In the genomic region with DNA sequence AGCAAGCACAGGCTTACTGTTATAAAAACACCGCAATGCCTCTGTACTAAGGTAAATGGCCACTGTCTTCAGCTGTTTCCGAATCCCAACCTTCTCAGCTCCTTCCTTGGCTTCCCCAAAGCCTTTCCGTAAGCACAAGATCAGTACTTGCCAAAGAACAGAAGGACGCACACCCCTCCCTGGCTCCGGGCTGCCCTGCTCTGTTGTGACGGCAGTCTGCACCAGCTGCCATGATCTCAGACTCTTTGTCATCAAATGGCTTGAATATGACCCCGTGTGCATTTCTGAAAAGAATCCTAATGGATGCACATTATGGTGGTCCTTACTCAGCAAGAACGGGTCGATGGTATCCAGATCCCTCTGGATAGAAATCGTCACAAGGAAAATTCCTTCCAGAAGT, we compare ENCODE assay signal across 25 mouse cellular contexts. TPM values are rescaled to one million over a fixed set of nuclear protein-coding genes. Genes with fewer than 3 reads are reported as not detected.
DNase-seq lines count a peak whose midpoint lies in the region; ATAC-seq lines count a peak whose summit lies in the region.
"Had no signal": no experiment of that assay in that cellular context is flagged by ENCODE, and none has a peak within 500 bp of the region (broad histone marks: within the 10 kb centered on the region; RNA-seq: fewer than 3 reads in every experiment).

No protein-coding gene starts in this region.

- no peaks in the 10 kb centered on the region for H3K9me3 ChIP-seq in hindbrain, embryonic 10.5 days
- H3K9me3 ChIP-seq in hindbrain, embryonic 16.5 days (ENCODE audit: control insufficient read depth, low read length) = no peaks in the 10 kb centered on the region
- H3K9me3 ChIP-seq in midbrain, embryonic 15.5 days = no peaks in the 10 kb centered on the region
- H3K9me3 ChIP-seq: embryonic facial prominence, embryonic 13.5 days; forebrain, embryonic 12.5 days; heart, embryonic 13.5 days; hindbrain, embryonic 12.5 days; limb, embryonic 12.5 days; liver, embryonic 15.5 days had no signal

- H3K36me3 ChIP-seq in hindbrain, embryonic 10.5 days = no peaks in the 10 kb centered on the region
- no peaks in the 10 kb centered on the region for H3K36me3 ChIP-seq in hindbrain, embryonic 16.5 days (ENCODE audit: control insufficient read depth, insufficient read depth, low read length)
- no peaks in the 10 kb centered on the region for H3K36me3 ChIP-seq in midbrain, embryonic 15.5 days (replicated peaks)
- H3K36me3 ChIP-seq: embryonic facial prominence, embryonic 13.5 days; forebrain, embryonic 12.5 days; heart, embryonic 13.5 days; hindbrain, embryonic 12.5 days; limb, embryonic 12.5 days; liver, embryonic 15.5 days had no signal

- H3K27ac ChIP-seq in hindbrain, embryonic 10.5 days = no peak overlapping the region
- H3K27ac ChIP-seq in hindbrain, embryonic 16.5 days (ENCODE audit: low read depth, low read length) = no peak overlapping the region
- no peak overlapping the region for H3K27ac ChIP-seq in midbrain, embryonic 15.5 days
- H3K27ac ChIP-seq: embryonic facial prominence, embryonic 13.5 days; forebrain, embryonic 12.5 days; heart, embryonic 13.5 days; hindbrain, embryonic 12.5 days; limb, embryonic 12.5 days; liver, embryonic 15.5 days had no signal

- no peak overlapping the region for H3K9ac ChIP-seq in hindbrain, embryonic 16.5 days (ENCODE audit: low read depth, low read length)
- no peak overlapping the region for H3K9ac ChIP-seq in midbrain, embryonic 15.5 days
- H3K9ac ChIP-seq: embryonic facial prominence, embryonic 13.5 days; forebrain, embryonic 12.5 days; heart, embryonic 13.5 days; hindbrain, embryonic 12.5 days; limb, embryonic 12.5 days; liver, embryonic 15.5 days; lung, embryonic 14.5 days had no signal

- H3K4me3 ChIP-seq in hindbrain, embryonic 10.5 days = no peak overlapping the region
- no peak overlapping the region for H3K4me3 ChIP-seq in hindbrain, embryonic 16.5 days (ENCODE audit: low read length)
- no peak overlapping the region for H3K4me3 ChIP-seq in midbrain, embryonic 15.5 days
- H3K4me3 ChIP-seq: embryonic facial prominence, embryonic 13.5 days; forebrain, embryonic 12.5 days; heart, embryonic 13.5 days; hindbrain, embryonic 12.5 days; limb, embryonic 12.5 days; liver, embryonic 15.5 days had no signal

- H3K27me3 ChIP-seq in hindbrain, embryonic 10.5 days (ENCODE audit: insufficient read depth, poor library complexity, severe bottlenecking) = no peaks in the 10 kb centered on the region
- H3K27me3 ChIP-seq in hindbrain, embryonic 16.5 days (replicated peaks; ENCODE audit: control insufficient read depth, insufficient read depth, low read length) = no peaks in the 10 kb centered on the region
- H3K27me3 ChIP-seq in midbrain, embryonic 15.5 days (replicated peaks) = no peaks in the 10 kb centered on the region
- H3K27me3 ChIP-seq: CH12.LX; embryonic facial prominence, embryonic 13.5 days; forebrain, embryonic 12.5 days; heart, embryonic 13.5 days; hindbrain, embryonic 12.5 days; limb, embryonic 12.5 days; liver, embryonic 15.5 days had no signal

- no peak overlapping the region for H3K4me2 ChIP-seq in hindbrain, embryonic 16.5 days (ENCODE audit: low read length)
- no peak overlapping the region for H3K4me2 ChIP-seq in midbrain, embryonic 15.5 days
- H3K4me2 ChIP-seq: embryonic facial prominence, embryonic 13.5 days; forebrain, embryonic 12.5 days; heart, embryonic 13.5 days; hindbrain, embryonic 12.5 days; limb, embryonic 12.5 days; liver, embryonic 15.5 days; lung, embryonic 14.5 days; midbrain, embryonic 11.5 days had no signal

- no peak for DNase-seq in cerebellum, adult 8-10 months
- peak; percentile 6 for DNase-seq in hindbrain, embryonic 10.5 days (ENCODE audit: low spot score)
- peak; percentile 12 to 21 for DNase-seq in cerebellum, adult 18-20 months
- DNase-seq in cerebellum, postnatal 25 days = peak; percentile 30 to 54
- no peak for DNase-seq in kidney, adult 9 months
- DNase-seq: adrenal gland, postnatal 10 days; heart, postnatal 10 days; kidney, postnatal 14 days; layer of hippocampus, adult 9-11 months; retina, postnatal 1 day; right cerebral cortex, postnatal 14 days; thymus, postnatal 4 days had no signal

- peak; percentile 61; the same call in 1 of the 2 replicates for ATAC-seq in cerebellum, adult (ENCODE audit: insufficient number of reproducible peaks, low FRiP score, low TSS enrichment)
- no peak for ATAC-seq in hindbrain, embryonic 16.5 days
- no peak for ATAC-seq in midbrain, embryonic 15.5 days (replicated peaks)
- ATAC-seq: intestine, postnatal 0 days had no signal

- WGBS in hindbrain, embryonic 10.5 days = 84% methylated on average over 10 of the region's 10 CpGs
- WGBS in hindbrain, embryonic 16.5 days = 72% methylated on average over 10 of the region's 10 CpGs
- 82% methylated on average over 10 of the region's 10 CpGs for WGBS in midbrain, embryonic 15.5 days

- peaks cover 17% of the 10 kb centered on the region for H3K4me1 ChIP-seq in hindbrain, embryonic 10.5 days (replicated peaks)
- no peaks in the 10 kb centered on the region for H3K4me1 ChIP-seq in hindbrain, embryonic 16.5 days (ENCODE audit: control insufficient read depth, insufficient read depth, low read depth, low read length)
- H3K4me1 ChIP-seq in midbrain, embryonic 15.5 days = no peaks in the 10 kb centered on the region
- H3K4me1 ChIP-seq: embryonic facial prominence, embryonic 13.5 days; forebrain, embryonic 12.5 days; hindbrain, embryonic 12.5 days; limb, embryonic 12.5 days; liver, embryonic 15.5 days had no signal

RNA-seq across cellular contexts. Expression of a gene that starts 53.7 kb away (rescaled TPM):
- 4.4 and 8.0 TPM in 2 replicates for polyA plus RNA-seq in hindbrain, embryonic 10.5 days (2016; fragmentation: Nextera tagmentation; extraction: Ambion mirVana)
- polyA plus RNA-seq in hindbrain, embryonic 16.5 days (2015; fragmentation: Nextera tagmentation; extraction: Ambion mirVana) = 44.2 and 45.6 TPM in 2 replicates
- polyA plus RNA-seq in midbrain, embryonic 15.5 days (2015; fragmentation: Nextera tagmentation; extraction: Ambion mirVana) = 46.7 and 49.6 TPM in 2 replicates

Comparison
In these comparisons a context has a peak if more than half of its experiments do, and no peak if none do; other contexts are left out.
1. DNase-seq: peak in hindbrain, embryonic 10.5 days (single experiment), cerebellum, adult 18-20 months (2 of 2) and cerebellum, postnatal 25 days (2 of 2); none in cerebellum, adult 8-10 months (single experiment) and kidney, adult 9 months (single experiment).